Mouse (Mus musculus) liver, postnatal 0 days (tissue): ENCODE data around the gene Clrn3.

Experiments
- CTCF ChIP-seq: sonication (generic); IDR thresholded peaks from 2 replicates; pipeline ENCODE4 v1.5.1; 2016; ENCODE audit warnings: antibody characterized with exemption, low read depth
- EP300 ChIP-seq: IDR thresholded peaks from 2 replicates; pipeline ENCODE4 v1.6.1; 2016; ENCODE audit warnings: antibody characterized with exemption, low read depth, mild to moderate bottlenecking

DNA sequence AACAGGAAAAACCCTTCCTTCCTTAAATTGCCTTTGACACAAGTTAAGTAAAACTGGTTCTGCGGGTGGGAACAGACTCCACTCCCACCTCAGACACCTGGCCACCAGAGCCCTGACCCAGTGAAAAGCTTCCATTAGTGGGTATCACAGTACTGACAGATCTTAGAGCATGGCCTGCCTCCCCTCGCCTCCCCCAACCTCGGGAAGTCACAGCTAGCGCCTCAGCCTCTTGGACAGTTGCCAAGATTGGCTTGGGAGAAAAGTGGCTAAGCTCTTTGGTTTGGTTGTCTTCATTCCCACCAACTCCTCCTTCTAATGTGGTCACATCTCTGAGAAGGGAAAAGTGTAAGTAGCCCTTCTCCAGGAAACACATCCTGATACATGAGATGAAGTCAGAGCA, 4.5 kb downstream of the Clrn3 start:
- no peak for TF ChIP-seq EP300
- no peak for TF ChIP-seq CTCF
